Mouse (Mus musculus) MEL (cell line): ENCODE measurements around the gene E130114P18Rik. TPM values are rescaled to one million over a fixed set of nuclear protein-coding genes. Genes with fewer than 3 reads are reported as not detected.
A peak's percentile ranks its signal among the peaks of the same experiment; 100 is the strongest.

Experiments used
- DNase-seq: peaks from one replicate; pipeline ENCODE4 v3.0.0; 2011; ENCODE audit warnings: low read depth, low spot score
- H3K27ac ChIP-seq: 2 replicates; pipeline ENCODE4 v1.5.1; 2012; ENCODE audit warnings: low read depth, mild to moderate bottlenecking, control low read depth, low read length, moderate library complexity; ENCODE audit not compliant: control insufficient read depth
- H3K27me3 ChIP-seq, 2 experiments: fragments of 150-350 bp in 1 of 2; sonication (generic) in 1 of 2; 2 replicates each; pipeline ENCODE4 v1.6.1; 2012; ENCODE audit warnings: low read length in 2 of 2, mild to moderate bottlenecking in 2 of 2, improper control_type of control experiment in 1 of 2, moderate library complexity in 1 of 2; ENCODE audit not compliant: insufficient read depth in 2 of 2, control insufficient read depth in 1 of 2
- H3K36me3 ChIP-seq, 2 experiments: 2 replicates each; pipeline ENCODE4 v1.6.1; 2012 to 2014; ENCODE audit warnings: low read length in 2 of 2, improper control_type of control experiment in 1 of 2, inconsistent platforms in 1 of 2, mild to moderate bottlenecking in 1 of 2; ENCODE audit not compliant: insufficient read depth in 2 of 2, control insufficient read depth in 1 of 2
- H3K4me1 ChIP-seq, 2 experiments: fragments of 150-350 bp in 1 of 2; sonication (generic) in 1 of 2; 2 replicates each; pipeline ENCODE4 v1.6.1; 2012; ENCODE audit warnings: low read length in 2 of 2, improper control_type of control experiment in 1 of 2, mild to moderate bottlenecking in 1 of 2; ENCODE audit not compliant: insufficient read depth in 2 of 2, control insufficient read depth in 1 of 2
- H3K4me3 ChIP-seq, 2 experiments: fragments of 150-350 bp in 1 of 2; sonication (generic) in 1 of 2; 2 replicates each; pipeline ENCODE4 v1.5.1; 2012; ENCODE audit warnings: low read depth in 2 of 2, low read length in 2 of 2, mild to moderate bottlenecking in 2 of 2, moderate library complexity in 2 of 2, control low read depth in 1 of 2, improper control_type of control experiment in 1 of 2; ENCODE audit not compliant: control insufficient read depth in 1 of 2, insufficient read depth in 1 of 2
- H3K79me2 ChIP-seq: 2 replicates; pipeline ENCODE4 v1.6.1; 2012; ENCODE audit warnings: mild to moderate bottlenecking, low read length, moderate library complexity; ENCODE audit not compliant: control insufficient read depth, poor library complexity, insufficient read depth
- H3K9ac ChIP-seq: 2 replicates; pipeline ENCODE4 v1.6.1; 2012; ENCODE audit warnings: low read depth, mild to moderate bottlenecking, control low read depth, low read length, moderate library complexity; ENCODE audit not compliant: control insufficient read depth, poor library complexity, severe bottlenecking
- H3K9me3 ChIP-seq: fragments of 150-350 bp; sonication (generic); replicated peaks from 2 replicates; pipeline ENCODE4 v1.6.1; 2012; ENCODE audit warnings: mild to moderate bottlenecking, low read length, improper control_type of control experiment, moderate library complexity; ENCODE audit not compliant: insufficient read depth
- BHLHE40 ChIP-seq: IDR thresholded peaks from 2 replicates; pipeline ENCODE4 v1.6.1; 2012; ENCODE audit warnings: low read depth, mild to moderate bottlenecking, inconsistent platforms, low read length, improper control_type of control experiment, borderline replicate concordance
- CHD1 ChIP-seq: IDR thresholded peaks from 2 replicates; pipeline ENCODE4 v1.6.1; 2012; ENCODE audit warnings: low read depth, mild to moderate bottlenecking, inconsistent platforms, low read length, improper control_type of control experiment
- CHD2 ChIP-seq: IDR thresholded peaks from 2 replicates; pipeline ENCODE4 v1.6.1; 2011; ENCODE audit warnings: low read length, improper control_type of control experiment
- E2F4 ChIP-seq: IDR thresholded peaks from 2 replicates; pipeline ENCODE4 v1.6.1; 2011; ENCODE audit warnings: low read depth, low read length, improper control_type of control experiment, borderline replicate concordance
- ELF1 ChIP-seq: IDR thresholded peaks from 2 replicates; pipeline ENCODE4 v1.6.1; 2014; ENCODE audit warnings: low read depth, mild to moderate bottlenecking, inconsistent platforms, low read length, improper control_type of control experiment, moderate library complexity
- ETS1 ChIP-seq: IDR thresholded peaks from 2 replicates; pipeline ENCODE4 v1.6.1; 2012; ENCODE audit warnings: low read depth, mild to moderate bottlenecking, inconsistent platforms, low read length, improper control_type of control experiment, moderate library complexity
- HCFC1 ChIP-seq: IDR thresholded peaks from 2 replicates; pipeline ENCODE4 v1.6.1; 2012; ENCODE audit warnings: low read depth, mild to moderate bottlenecking, inconsistent platforms, low read length, improper control_type of control experiment, moderate library complexity
- JUND ChIP-seq: IDR thresholded peaks from 2 replicates; pipeline ENCODE4 v1.6.1; 2011; ENCODE audit warnings: low read depth, mild to moderate bottlenecking, improper control_type of control experiment, low read length
- KAT2A ChIP-seq: conservative IDR thresholded peaks from 2 replicates; pipeline ENCODE4 v1.6.1; 2012; ENCODE audit warnings: low read depth, low read length, improper control_type of control experiment, inconsistent platforms
- MEF2A ChIP-seq: IDR thresholded peaks from 2 replicates; pipeline ENCODE4 v1.6.1; 2014; ENCODE audit warnings: low read depth, mild to moderate bottlenecking, inconsistent platforms, low read length, improper control_type of control experiment; ENCODE audit not compliant: poor library complexity, insufficient replicate concordance, severe bottlenecking; ENCODE audit errors: extremely low read depth
- MXI1 ChIP-seq: IDR thresholded peaks from 2 replicates; pipeline ENCODE4 v1.6.1; 2011; ENCODE audit warnings: mild to moderate bottlenecking, low read depth, low read length, improper control_type of control experiment
- MYB ChIP-seq: IDR thresholded peaks from 2 replicates; pipeline ENCODE4 v1.6.1; 2011; ENCODE audit warnings: mild to moderate bottlenecking, low read depth, low read length, improper control_type of control experiment
- MYC ChIP-seq: IDR thresholded peaks from 2 replicates; pipeline ENCODE4 v1.6.1; 2011; ENCODE audit warnings: low read depth, mild to moderate bottlenecking, low read length, improper control_type of control experiment, moderate library complexity
- NELFE ChIP-seq: IDR thresholded peaks from 2 replicates; pipeline ENCODE4 v1.6.1; 2011; ENCODE audit warnings: low read depth, low read length, improper control_type of control experiment
- NRF1 ChIP-seq: IDR thresholded peaks from 2 replicates; pipeline ENCODE4 v1.6.1; 2014; ENCODE audit warnings: low read depth, mild to moderate bottlenecking, inconsistent platforms, low read length, improper control_type of control experiment, moderate library complexity; ENCODE audit not compliant: poor library complexity, insufficient read depth, severe bottlenecking
- POLR2AphosphoS2 ChIP-seq: IDR thresholded peaks from 2 replicates; pipeline ENCODE4 v1.6.1; 2011; ENCODE audit warnings: low read length, improper control_type of control experiment
- RAD21 ChIP-seq: IDR thresholded peaks from 2 replicates; pipeline ENCODE4 v1.6.1; 2011; ENCODE audit warnings: mild to moderate bottlenecking, low read depth, low read length, improper control_type of control experiment
- RCOR1 ChIP-seq: IDR thresholded peaks from 2 replicates; pipeline ENCODE4 v1.6.1; 2012; ENCODE audit warnings: low read depth, mild to moderate bottlenecking, inconsistent platforms, low read length, improper control_type of control experiment
- SIN3A ChIP-seq: IDR thresholded peaks from 2 replicates; pipeline ENCODE4 v1.6.1; 2012; ENCODE audit warnings: low read length, improper control_type of control experiment, inconsistent platforms
- SMC3 ChIP-seq: IDR thresholded peaks from 2 replicates; pipeline ENCODE4 v1.6.1; 2011; ENCODE audit warnings: low read depth, low read length, improper control_type of control experiment
- TAL1 ChIP-seq: IDR thresholded peaks from 2 replicates; pipeline ENCODE4 v1.6.1; 2012; ENCODE audit warnings: mild to moderate bottlenecking, inconsistent platforms, low read length, moderate library complexity, mixed read lengths
- TCF12 ChIP-seq: IDR thresholded peaks from 2 replicates; pipeline ENCODE4 v1.6.1; 2014; ENCODE audit warnings: low read depth, mild to moderate bottlenecking, inconsistent platforms, low read length, improper control_type of control experiment, moderate library complexity
- UBTF ChIP-seq: IDR thresholded peaks from 2 replicates; pipeline ENCODE4 v1.6.1; 2012; ENCODE audit warnings: low read depth, mild to moderate bottlenecking, inconsistent platforms, low read length, improper control_type of control experiment, moderate library complexity, borderline replicate concordance; ENCODE audit not compliant: insufficient read depth
- USF1 ChIP-seq: IDR thresholded peaks from 2 replicates; pipeline ENCODE4 v1.6.1; 2014; ENCODE audit warnings: low read depth, mild to moderate bottlenecking, inconsistent platforms, low read length, improper control_type of control experiment, moderate library complexity
- USF2 ChIP-seq, 2 experiments: IDR thresholded peaks; 2 replicates each; pipeline ENCODE4 v1.6.1; 2011 to 2012; ENCODE audit warnings: improper control_type of control experiment in 2 of 2, low read length in 2 of 2, borderline replicate concordance in 1 of 2, inconsistent platforms in 1 of 2, low read depth in 1 of 2, mild to moderate bottlenecking in 1 of 2; ENCODE audit not compliant: insufficient read depth in 1 of 2
- ZC3H11A ChIP-seq: IDR thresholded peaks from 2 replicates; pipeline ENCODE4 v1.6.1; 2012; ENCODE audit warnings: low read depth, mild to moderate bottlenecking, inconsistent platforms, low read length, improper control_type of control experiment
- ZKSCAN1 ChIP-seq: IDR thresholded peaks from 2 replicates; pipeline ENCODE4 v1.6.1; 2012; ENCODE audit warnings: low read depth, mild to moderate bottlenecking, inconsistent platforms, low read length, improper control_type of control experiment, moderate library complexity
- ZMIZ1 ChIP-seq: IDR thresholded peaks from 2 replicates; pipeline ENCODE4 v1.6.1; 2012; ENCODE audit warnings: low read depth, mild to moderate bottlenecking, inconsistent platforms, low read length, improper control_type of control experiment, moderate library complexity
- ZNF384 ChIP-seq: IDR thresholded peaks from 2 replicates; pipeline ENCODE4 v1.6.1; 2012; ENCODE audit warnings: low read depth, mild to moderate bottlenecking, inconsistent platforms, low read length, improper control_type of control experiment
- polyA plus RNA-seq, 2 experiments: library from polyadenylated mRNA; stranded (reverse) in 1 of 2; unstranded in 1 of 2; fragments of >175 nt in 1 of 2; fragments of >200 nt in 1 of 2; gene quantifications; 2 replicates each; pipeline versions ENCODE4 v1.2.1 to v1.2.4; 2012; ENCODE audit warnings: low replicate concordance in 2 of 2, low read depth in 1 of 2; ENCODE audit not compliant: insufficient read length in 2 of 2, insufficient read depth in 1 of 2, missing spikeins in 1 of 2
- total RNA-seq: library from RNA; depleted of rRNA; stranded (reverse); fragments of 300-350 nt; gene quantifications from 2 replicates; pipeline ENCODE4 v1.2.3, GENCODE M21; 2012

Gene E130114P18Rik
- total and polyA plus RNA-seq, 3 experiments, result not detected

- TF ChIP-seq UBTF, result peak; percentile 45; the same call in 1 of the 2 replicates
- TF ChIP-seq E2F4, result no peak
- no peak for TF ChIP-seq MYC
- TF ChIP-seq SIN3A, result peak; percentile 36
- no peak for TF ChIP-seq JUND
- 0 out of 2 replicates have a peak, but pooled peaks have one; percentile 10 for TF ChIP-seq ETS1
- no peak for TF ChIP-seq USF2 (IDR thresholded peaks at IDR 0.05; ENCODE audit: borderline replicate concordance in 1 of 2, insufficient read depth in 1 of 2, low read depth in 1 of 2, low read length in 2 of 2)
- no peak for TF ChIP-seq HCFC1
- peak; percentile 36; the same call in 1 of the 2 replicates for TF ChIP-seq NELFE
- TF ChIP-seq POLR2AphosphoS2, result no peak
- TF ChIP-seq MYB, result no peak
- no peak for TF ChIP-seq MEF2A
- no peak for TF ChIP-seq ZC3H11A
- TF ChIP-seq NRF1, result no peak
- no peak for TF ChIP-seq KAT2A
- TF ChIP-seq RCOR1, result no peak
- no peak for TF ChIP-seq TCF12
- TF ChIP-seq SMC3, result no peak
Observed at GRCm38 (mm10) chr4:97757978-97758461, 19.9 kb downstream of the E130114P18Rik start (continued).

- H3K36me3 ChIP-seq, result peaks cover 0 to 26% of the 10 kb centered on the region in 2 experiments; a peak in 2 of 4 replicates
- peak; percentile 89 for DNase-seq
- H3K27me3 ChIP-seq, result no peaks in the 10 kb centered on the region
- peak overlapping the region; percentile 75 for H3K9ac ChIP-seq
- H3K4me1 ChIP-seq, result peaks cover 15 to 19% of the 10 kb centered on the region in 2 experiments
- peak overlapping the region; percentile 66 to 85 for H3K4me3 ChIP-seq
- H3K27ac ChIP-seq, result peak overlapping the region; percentile 75
- H3K9me3 ChIP-seq, result no peaks in the 10 kb centered on the region
- peaks cover 7% of the 10 kb centered on the region; the same call in 1 of the 2 replicates for H3K79me2 ChIP-seq
- TF ChIP-seq KAT2A (no peak; the same call in 1 of the 2 replicates), MYC (peak; percentile 70), ZMIZ1 (0 out of 2 replicates have a peak, but pooled peaks have one; percentile 31), ZNF384 (peak; percentile 73), RAD21 (no peak), JUND (no peak), NRF1 (peak; percentile 80), ZKSCAN1 (no peak), ELF1 (no peak), USF1 (peak; percentile 61), NELFE (peak; percentile 45; the same call in 1 of the 2 replicates), ETS1 (peak; percentile 62), MEF2A (no peak), MXI1 (peak; percentile 94), RCOR1 (no peak), CHD1 (peak; percentile 35; the same call in 1 of the 2 replicates), USF2 (IDR thresholded peaks at IDR 0.05; ENCODE audit: borderline replicate concordance in 1 of 2, insufficient read depth in 1 of 2, low read depth in 1 of 2, low read length in 2 of 2) (no peak), CHD2 (no peak), HCFC1 (peak; percentile 58), TAL1 (no peak), E2F4 (no peak), BHLHE40 (peak; percentile 30; the same call in 1 of the 2 replicates), MYB (no peak), SMC3 (no peak), POLR2AphosphoS2 (no peak)
Observed at GRCm38 (mm10) chr4:97757207-97757977, 20.5 kb downstream of the E130114P18Rik start.
